Mouse (Mus musculus) CH12.LX (cell line): ENCODE measurements at regions not wholly inside any gene's neighbourhood (a gene's known extent, or its start where the extent isn't known, plus 50 kb on each side); places are given as distances from the start of the nearest gene placed in this dataset.

Experiments used
- DNase-seq: peaks from one replicate; pipeline ENCODE4 v3.0.0-alpha.2; 2013; ENCODE audit errors: extremely low read depth
- H3K27ac ChIP-seq: 2 replicates; pipeline ENCODE4 v1.5.1; 2012; ENCODE audit warnings: low read depth, mild to moderate bottlenecking, control low read depth, moderate library complexity; ENCODE audit not compliant: insufficient read depth
- H3K27me3 ChIP-seq: replicated peaks from 2 replicates; pipeline ENCODE3; 2012; ENCODE audit warnings: inconsistent platforms
- H3K36me3 ChIP-seq, 2 experiments: replicated peaks in 1 of 2; 2 replicates each; pipeline versions ENCODE3 to v1.6.1; 2012; ENCODE audit warnings: inconsistent platforms in 1 of 2, low read length in 1 of 2, mild to moderate bottlenecking in 1 of 2, mixed read lengths in 1 of 2, moderate library complexity in 1 of 2; ENCODE audit not compliant: control insufficient read depth in 1 of 2, insufficient read depth in 1 of 2
- H3K4me1 ChIP-seq, 2 experiments: 2 replicates each; pipeline ENCODE4 v1.6.1; 2012; ENCODE audit warnings: inconsistent platforms in 1 of 2, moderate library complexity in 1 of 2; ENCODE audit not compliant: insufficient read depth in 2 of 2, control insufficient read depth in 1 of 2
- H3K4me2 ChIP-seq: 2 replicates; pipeline ENCODE4 v1.6.1; 2012; ENCODE audit warnings: low read depth, mild to moderate bottlenecking, control low read depth; ENCODE audit not compliant: poor library complexity, insufficient read depth, severe bottlenecking
- H3K4me3 ChIP-seq, 3 experiments: fragments of 150-350 bp in 1 of 3; sonication (generic) in 1 of 3; replicated peaks in 1 of 3; 2 replicates each; pipeline versions ENCODE3 to v1.5.1; 2011 to 2012; ENCODE audit warnings: low read depth in 2 of 3, low read length in 2 of 3, mild to moderate bottlenecking in 2 of 3, moderate library complexity in 2 of 3, control low read depth in 1 of 3, improper control_type of control experiment in 1 of 3, inconsistent platforms in 1 of 3, mixed read lengths in 1 of 3; ENCODE audit not compliant: poor library complexity in 1 of 3
- H3K79me2 ChIP-seq: replicated peaks from 2 replicates; pipeline ENCODE4 v1.6.1; 2012; ENCODE audit warnings: mild to moderate bottlenecking, moderate library complexity; ENCODE audit not compliant: control insufficient read depth, poor library complexity, insufficient read depth, severe bottlenecking; ENCODE audit errors: extremely low read depth
- H3K9ac ChIP-seq: 2 replicates; pipeline ENCODE4 v1.6.1; 2012; ENCODE audit warnings: low read depth, mild to moderate bottlenecking, control low read depth, moderate library complexity; ENCODE audit not compliant: insufficient read depth
- H3K9me3 ChIP-seq: replicated peaks from 2 replicates; pipeline ENCODE3; 2012; ENCODE audit warnings: low read length, inconsistent platforms, mixed read lengths
- BHLHE40 ChIP-seq: IDR thresholded peaks from 2 replicates; pipeline ENCODE4 v1.6.1; 2011; ENCODE audit warnings: mild to moderate bottlenecking, low read depth, low read length, improper control_type of control experiment
- CHD1 ChIP-seq: IDR thresholded peaks from 2 replicates; pipeline ENCODE4 v1.6.1; 2012; ENCODE audit warnings: low read depth, low read length, improper control_type of control experiment, inconsistent platforms
- CHD2 ChIP-seq: IDR thresholded peaks from 2 replicates; pipeline ENCODE4 v1.6.1; 2011; ENCODE audit warnings: low read length, improper control_type of control experiment
- E2F4 ChIP-seq: IDR thresholded peaks from 2 replicates; pipeline ENCODE4 v1.6.1; 2011; ENCODE audit warnings: low read depth, low read length, improper control_type of control experiment; ENCODE audit not compliant: insufficient replicate concordance
- ELF1 ChIP-seq: IDR thresholded peaks from 2 replicates; pipeline ENCODE4 v1.6.1; 2014; ENCODE audit warnings: low read depth, mild to moderate bottlenecking, inconsistent platforms, low read length, improper control_type of control experiment
- ETS1 ChIP-seq: conservative IDR thresholded peaks from 2 replicates; pipeline ENCODE4 v1.6.1; 2012; ENCODE audit warnings: low read depth, mild to moderate bottlenecking, inconsistent platforms, low read length, improper control_type of control experiment, moderate library complexity
- GABPA ChIP-seq: IDR thresholded peaks from 2 replicates; pipeline ENCODE4 v1.6.1; 2012; ENCODE audit warnings: low read depth, low read length, improper control_type of control experiment, inconsistent platforms; ENCODE audit not compliant: insufficient replicate concordance
- HCFC1 ChIP-seq: IDR thresholded peaks from 2 replicates; pipeline ENCODE4 v1.6.1; 2012; ENCODE audit warnings: low read depth, mild to moderate bottlenecking, inconsistent platforms, low read length, improper control_type of control experiment
- IRF4 ChIP-seq: IDR thresholded peaks from 2 replicates; pipeline ENCODE4 v1.6.1; 2014; ENCODE audit warnings: low read depth, mild to moderate bottlenecking, inconsistent platforms, low read length, improper control_type of control experiment
- JUN ChIP-seq: IDR thresholded peaks from 2 replicates; pipeline ENCODE4 v1.6.1; 2011; ENCODE audit warnings: low read depth, mild to moderate bottlenecking, low read length, improper control_type of control experiment, moderate library complexity; ENCODE audit not compliant: insufficient read depth
- JUND ChIP-seq: conservative IDR thresholded peaks from 2 replicates; pipeline ENCODE4 v1.6.1; 2011; ENCODE audit warnings: low read depth, low read length, improper control_type of control experiment
- KAT2A ChIP-seq: IDR thresholded peaks from 2 replicates; pipeline ENCODE4 v1.6.1; 2012; ENCODE audit warnings: low read length, improper control_type of control experiment, inconsistent platforms; ENCODE audit not compliant: insufficient replicate concordance
- MAZ ChIP-seq: IDR thresholded peaks from 2 replicates; pipeline ENCODE4 v1.6.1; 2012; ENCODE audit warnings: low read depth, mild to moderate bottlenecking, inconsistent platforms, low read length, improper control_type of control experiment, moderate library complexity
- PAX5 ChIP-seq: IDR thresholded peaks from 2 replicates; pipeline ENCODE4 v1.6.1; 2012; ENCODE audit warnings: low read length, inconsistent platforms, mixed read lengths
- POLR2A ChIP-seq: IDR thresholded peaks from 2 replicates; pipeline ENCODE4 v1.6.1; 2011; ENCODE audit warnings: low read depth, mild to moderate bottlenecking, improper control_type of control experiment, low read length
- POLR2AphosphoS2 ChIP-seq: IDR thresholded peaks from 2 replicates; pipeline ENCODE4 v1.6.1; 2011; ENCODE audit warnings: low read depth, low read length, improper control_type of control experiment
- RAD21 ChIP-seq: IDR thresholded peaks from 2 replicates; pipeline ENCODE4 v1.6.1; 2011; ENCODE audit warnings: low read depth, mild to moderate bottlenecking, low read length, improper control_type of control experiment, moderate library complexity
- SMC3 ChIP-seq: IDR thresholded peaks from 2 replicates; pipeline ENCODE4 v1.6.1; 2011; ENCODE audit warnings: low read depth, low read length, improper control_type of control experiment
- TBP ChIP-seq: conservative IDR thresholded peaks from 2 replicates; pipeline ENCODE4 v1.6.1; 2011; ENCODE audit warnings: low read depth, low read length, improper control_type of control experiment
- TCF12 ChIP-seq: IDR thresholded peaks from 2 replicates; pipeline ENCODE4 v1.6.1; 2014; ENCODE audit warnings: low read depth, mild to moderate bottlenecking, inconsistent platforms, low read length, improper control_type of control experiment
- UBTF ChIP-seq: IDR thresholded peaks from 2 replicates; pipeline ENCODE4 v1.6.1; 2012; ENCODE audit warnings: low read depth, mild to moderate bottlenecking, inconsistent platforms, low read length, improper control_type of control experiment, moderate library complexity
- USF1 ChIP-seq: IDR thresholded peaks from 2 replicates; pipeline ENCODE4 v1.6.1; 2014; ENCODE audit warnings: low read depth, mild to moderate bottlenecking, inconsistent platforms, low read length, improper control_type of control experiment
- ZNF384 ChIP-seq: IDR thresholded peaks from 2 replicates; pipeline ENCODE4 v1.6.1; 2012; ENCODE audit warnings: low read depth, low read length, improper control_type of control experiment, inconsistent platforms
- dilution Hi-C: fragments of 300-500 bp; cut with MboI; formaldehyde crosslinking; loops from 2 replicates; pipeline ENCODE4 v1.14.3; 2020; ENCODE audit warnings: low sequenced_read_pairs; ENCODE audit not compliant: extremely low pct_unique_long_range_greater_than_20kb, extremely low pct_ligation_motif_present
- in situ Hi-C: fragments of 300-500 bp; cut with MboI; formaldehyde crosslinking; loops from 3 replicates; pipeline ENCODE4 v1.14.3; 2019; ENCODE audit warnings: low sequenced_read_pairs, low pct_ligation_motif_present, low pct_unique_long_range_greater_than_20kb, mixed read lengths

DNA sequence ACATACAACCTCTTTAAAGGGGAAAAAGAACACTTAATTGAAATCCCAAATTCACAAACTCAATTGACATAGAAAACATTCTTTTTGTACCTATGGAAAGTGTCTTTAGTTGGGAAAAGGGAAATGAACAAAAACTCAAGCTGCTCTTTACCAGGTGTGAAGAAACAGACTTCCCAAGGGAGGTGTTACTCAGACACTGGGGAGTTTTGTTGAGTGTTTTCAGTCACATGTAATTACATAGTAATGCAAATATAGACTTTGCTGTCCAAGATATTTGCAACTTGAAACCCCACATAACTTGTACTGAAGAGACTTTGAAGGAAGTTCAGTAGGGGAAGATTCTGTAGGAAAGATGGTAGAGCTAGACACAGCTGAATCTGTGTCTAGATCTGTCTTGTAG is 547.7 kb upstream of the Zfp960 start:
- no peak for TF ChIP-seq ZNF384
- TF ChIP-seq UBTF, result no peak
- TF ChIP-seq TBP, result no peak
- peak; percentile 68 for TF ChIP-seq BHLHE40
- no peak for TF ChIP-seq KAT2A
- TF ChIP-seq JUN, result no peak
- no peak for TF ChIP-seq MAZ
- no peaks in the 10 kb centered on the region for H3K79me2 ChIP-seq
- H3K4me1 ChIP-seq, result peaks cover 0 to 10% of the 10 kb centered on the region in 2 experiments; a peak in 1 of 4 replicates
- H3K27me3 ChIP-seq, result no peaks in the 10 kb centered on the region
- peak; percentile 34 for DNase-seq
- no peak overlapping the region for H3K4me3 ChIP-seq
- dilution Hi-C loops (no loop called here), in situ Hi-C loops (no loop called here)
- H3K9ac ChIP-seq, result no peak overlapping the region
- H3K27ac ChIP-seq, result no peak overlapping the region
- H3K9me3 ChIP-seq, result no peaks in the 10 kb centered on the region
- no peaks in the 10 kb centered on the region for H3K36me3 ChIP-seq
- no peak overlapping the region for H3K4me2 ChIP-seq

DNA sequence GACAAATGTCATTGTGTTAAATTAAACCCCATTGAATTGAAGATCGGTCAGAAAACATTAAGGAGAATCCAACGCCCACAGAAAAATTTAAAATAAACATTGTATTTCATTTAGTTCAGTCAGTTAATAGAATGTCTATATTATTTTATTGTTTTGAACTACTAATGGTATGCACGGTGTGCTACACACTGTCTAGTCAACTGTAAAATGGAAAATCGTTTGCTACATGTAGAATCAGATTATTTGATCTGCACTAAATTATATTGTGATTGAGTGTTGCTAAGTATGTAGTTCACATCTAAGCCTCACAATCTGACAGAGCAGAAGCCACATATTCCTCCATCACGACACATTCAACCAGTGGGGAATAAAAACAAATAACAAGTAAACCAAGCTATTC is 570.0 kb upstream of the Zfp960 start:
- DNase-seq, result no peak
- no peak overlapping the region for H3K27ac ChIP-seq

DNA sequence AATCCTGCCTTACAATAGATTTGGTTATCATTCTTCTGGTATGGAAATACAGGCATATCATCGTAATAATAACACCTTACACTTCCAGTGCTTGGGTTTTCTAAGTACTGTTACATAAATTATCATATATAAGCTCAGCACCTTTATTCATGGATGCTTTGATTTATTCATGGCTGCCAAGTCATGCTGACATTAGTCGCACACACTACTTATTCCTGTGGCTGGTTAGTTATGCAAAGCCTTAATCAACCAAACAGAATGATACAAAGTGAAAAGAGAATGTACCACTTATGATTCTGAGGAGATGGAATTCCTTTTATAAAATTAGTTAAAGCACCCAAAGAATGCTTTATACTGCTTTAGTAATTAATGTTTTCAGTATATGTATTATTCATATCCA is 570.4 kb upstream of the Zfp960 start:
- H3K4me1 ChIP-seq, result no peaks in the 10 kb centered on the region
- no peaks in the 10 kb centered on the region for H3K79me2 ChIP-seq
- H3K4me2 ChIP-seq, result no peak overlapping the region
- in situ Hi-C loops, result no loop called here
- H3K9me3 ChIP-seq, result no peaks in the 10 kb centered on the region
- DNase-seq, result no peak
- TF ChIP-seq POLR2AphosphoS2, result no peak
- no peaks in the 10 kb centered on the region for H3K36me3 ChIP-seq
- dilution Hi-C loops, result no loop called here
- no peaks in the 10 kb centered on the region for H3K27me3 ChIP-seq
- H3K9ac ChIP-seq, result no peak overlapping the region
- no peak overlapping the region for H3K4me3 ChIP-seq
- H3K27ac ChIP-seq, result no peak overlapping the region

More for the DNA sequence above, 570.0 kb upstream of the Zfp960 start:
- no peaks in the 10 kb centered on the region for H3K27me3 ChIP-seq
- no peaks in the 10 kb centered on the region for H3K36me3 ChIP-seq
- dilution Hi-C loops, result no loop called here
- H3K4me2 ChIP-seq, result no peak overlapping the region
- TF ChIP-seq ETS1, result no peak
- TF ChIP-seq HCFC1, result no peak
- no peak for TF ChIP-seq TCF12
- TF ChIP-seq GABPA, result no peak
- TF ChIP-seq ELF1, result no peak
- TF ChIP-seq ZNF384, result no peak
- TF ChIP-seq UBTF, result no peak
- TF ChIP-seq CHD2, result no peak
- TF ChIP-seq POLR2A, result no peak
- TF ChIP-seq JUND, result no peak
- no peak for TF ChIP-seq IRF4
- TF ChIP-seq E2F4, result no peak
- no peak for TF ChIP-seq SMC3
- TF ChIP-seq USF1, result no peak
- no peak for TF ChIP-seq RAD21
- no peak for TF ChIP-seq MAZ
- TF ChIP-seq CHD1, result no peak
- TF ChIP-seq PAX5, result no peak
- no peaks in the 10 kb centered on the region for H3K79me2 ChIP-seq
- H3K9ac ChIP-seq, result no peak overlapping the region
- in situ Hi-C loops, result no loop called here
- H3K4me1 ChIP-seq, result no peaks in the 10 kb centered on the region
- no peak overlapping the region for H3K4me3 ChIP-seq
- H3K9me3 ChIP-seq, result no peaks in the 10 kb centered on the region
